ENCODE assay signal across 8 mouse cellular contexts in the genomic region with DNA sequence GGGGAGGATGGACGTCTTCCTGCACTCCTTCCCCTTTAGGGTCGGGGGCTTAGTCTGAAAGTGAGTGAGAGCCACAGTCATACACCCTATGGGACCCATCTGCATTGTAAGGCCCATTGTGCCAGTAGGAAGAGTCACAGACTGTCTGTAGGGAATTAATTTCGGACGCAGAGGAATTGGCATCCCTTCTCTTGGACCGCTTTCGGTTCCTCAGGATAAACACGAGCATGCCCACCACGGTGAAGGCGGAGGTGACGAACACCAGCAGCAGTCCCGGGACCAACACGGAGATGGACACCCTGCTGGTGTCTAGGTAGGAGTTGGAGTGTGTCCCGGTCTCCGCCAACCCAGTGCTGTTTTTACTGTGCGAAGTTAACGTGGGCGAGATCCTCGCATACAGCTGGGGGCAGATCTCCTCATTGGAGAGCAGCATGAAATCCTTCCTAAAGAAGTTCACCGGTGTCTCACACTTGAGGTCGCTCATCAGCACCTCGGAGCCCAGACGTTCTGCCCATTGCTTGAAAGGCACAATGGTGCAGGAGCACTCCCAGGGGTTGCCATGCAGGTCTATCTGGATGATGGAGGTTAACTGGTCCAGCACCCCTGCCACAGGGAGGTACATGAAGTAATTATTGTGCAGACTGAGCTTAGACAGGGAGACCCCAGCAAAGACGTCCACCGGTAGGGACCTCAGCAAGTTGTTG. TPM values are rescaled to one million over a fixed set of nuclear protein-coding genes. Genes with fewer than 3 reads are reported as not detected.
DNase-seq lines count a peak whose midpoint lies in the region; ATAC-seq and TF ChIP-seq lines count a peak whose summit lies in the region.

No protein-coding gene starts in this region.

- no peak overlapping the region for H3K9ac ChIP-seq in heart, embryonic 12.5 days

- no peaks in the 10 kb centered on the region for H3K36me3 ChIP-seq in heart, embryonic 12.5 days
- no peaks in the 10 kb centered on the region for H3K36me3 ChIP-seq in myocyte (ENCODE audit: control insufficient read depth, insufficient read depth)

- H3K4me3 ChIP-seq in heart, embryonic 12.5 days, result peak overlapping the region; percentile 42
- peak overlapping the region; percentile 83 for H3K4me3 ChIP-seq in left cerebral cortex, adult 2 months
- peak overlapping the region; percentile 18 for H3K4me3 ChIP-seq in myocyte

- no peaks in the 10 kb centered on the region for H3K79me2 ChIP-seq in myocyte (ENCODE audit: control insufficient read depth, insufficient read depth)

- H3K9me3 ChIP-seq in heart, embryonic 12.5 days (replicated peaks), result no peaks in the 10 kb centered on the region

- TF ChIP-seq POLR2A in myocyte (IDR thresholded peaks at IDR 0.05; ENCODE audit: insufficient read length, low read depth), result no peak

- WGBS in heart, embryonic 12.5 days, result 3% methylated on average over 24 of the region's 24 CpGs

- peaks cover 41% of the 10 kb centered on the region for H3K27me3 ChIP-seq in heart, embryonic 12.5 days (replicated peaks)
- H3K27me3 ChIP-seq in myocyte (ENCODE audit: control insufficient read depth, insufficient read depth, insufficient read length), result no peaks in the 10 kb centered on the region

- no peak for ATAC-seq in heart, embryonic 12.5 days (ENCODE audit: insufficient number of reproducible peaks, low FRiP score)

- DNase-seq in heart, postnatal 36 days, result no peak
- peak; percentile 83 for DNase-seq in cerebellum, adult 9-10 months
- DNase-seq in frontal cortex, postnatal 14 days (ENCODE audit: low spot score in 2 of 2), result peak; percentile 45 to 46
- peak; percentile 63 to 77 for DNase-seq in left cerebral cortex, adult 2 months (ENCODE audit: extremely low spot score in 1 of 2, low spot score in 2 of 2)
- no peak for DNase-seq in spleen, adult 12 weeks (ENCODE audit: low spot score)
- DNase-seq in adrenal gland, postnatal 36 days, result no peak

- H3ac ChIP-seq in myocyte (ENCODE audit: control insufficient read depth, insufficient read length), result no peak overlapping the region

- intact Hi-C loops in heart, postnatal 36 days (cut with DNase I), result no loop called here
- intact Hi-C loops in left cerebral cortex, adult 2 months (cut with DNase I), result loop anchor here (5.0 kb wide), 3 partner anchors 89 to 664 kb away; no protein-coding TSS in a partner anchor

- no peak overlapping the region for H3K27ac ChIP-seq in heart, embryonic 12.5 days (ENCODE audit: poor library complexity, severe bottlenecking)
- peak overlapping the region; percentile 96 for H3K27ac ChIP-seq in left cerebral cortex, adult 2 months

- H3K4me2 ChIP-seq in heart, embryonic 12.5 days, result peak overlapping the region; percentile 77
- peak overlapping the region; percentile 66 for H3K4me2 ChIP-seq in myocyte (ENCODE audit: low read depth)

- TF ChIP-seq CTCF in left cerebral cortex, adult 2 months (IDR thresholded peaks at IDR 0.05), result no peak

- H3K4me1 ChIP-seq in heart, embryonic 12.5 days (replicated peaks), result peaks cover 30% of the 10 kb centered on the region

TF ChIP-seq in myocyte, 11 proteins besides CTCF, POLR2A, EP300 and RAD21:
- no peak for TF ChIP-seq E2F4 (IDR thresholded peaks at IDR 0.05; ENCODE audit: insufficient read depth)
- TF ChIP-seq REST (IDR thresholded peaks at IDR 0.05; ENCODE audit: insufficient read depth, insufficient read length), result no peak
- TF ChIP-seq USF1 (IDR thresholded peaks at IDR 0.05; ENCODE audit: low read depth), result no peak
- no peak for TF ChIP-seq MYOG (IDR thresholded peaks at IDR 0.05; ENCODE audit: control insufficient read depth in 1 of 3, insufficient read depth in 1 of 3, insufficient read length in 2 of 3, low read depth in 2 of 3)
- TF ChIP-seq TCF3 (IDR thresholded peaks at IDR 0.05; ENCODE audit: insufficient read length, low read depth), result no peak

RNA-seq across cellular contexts. Expression of a gene that starts 2.7 kb away (rescaled TPM):
- 0.13 and 0.15 TPM in 2 replicates for polyA plus RNA-seq in heart, embryonic 12.5 days (2016; fragmentation: Nextera tagmentation; extraction: Ambion mirVana)
- not detected for total RNA-seq in heart, postnatal 36 days (2021)
- total RNA-seq in left cerebral cortex, adult 2 months (2021), result 10 to 100 TPM; 79.7 to 87.3 TPM
- 0.20 TPM for polyA plus RNA-seq in myocyte (2012; fragmentation: generic; extraction: Trizol)
- total RNA-seq in adrenal gland, postnatal 36 days (2021), result under 1 TPM; 0.66 TPM

Comparison
In these comparisons a context has a peak if more than half of its experiments do, and no peak if none do; other contexts are left out.
1. H3K4me3 ChIP-seq: peak in every context shown above with its lines; median percentile 83 in left cerebral cortex, adult 2 months; 42 in heart, embryonic 12.5 days; 18 in myocyte.
2. DNase-seq: peak in cerebellum, adult 9-10 months (single experiment), frontal cortex, postnatal 14 days (2 of 2) and left cerebral cortex, adult 2 months (2 of 2); none in heart, postnatal 36 days (0 of 2), spleen, adult 12 weeks (single experiment) and adrenal gland, postnatal 36 days (0 of 2).
3. RNA of a gene that starts 2.7 kb away (total RNA-seq): 79.7 to 87.3 TPM in left cerebral cortex, adult 2 months; 0.66 TPM in adrenal gland, postnatal 36 days and not detected in heart, postnatal 36 days; every median in the first group is over 10 times any median in the second.